Mouse (Mus musculus): ENCODE measurements around the gene Pth2.

GRCm38 (mm10) chr7:45195341-45196175 lies 14.8 kb downstream of the Pth2 start:
- TF ChIP-seq CTCF (IDR thresholded peaks at IDR 0.05; ENCODE audit: low read depth) (no peak), EP300 (IDR thresholded peaks at IDR 0.05; ENCODE audit: low read depth) (no peak)
